Mouse (Mus musculus) ES-Bruce4 (cell line): ENCODE data around the gene Med16.

Experiments used
- CTCF ChIP-seq: IDR thresholded peaks from one replicate; pipeline ENCODE4 v1.8.1; 2011; ENCODE audit warnings: low read depth, low read length
- EP300 ChIP-seq: IDR thresholded peaks from 2 replicates; pipeline ENCODE4 v1.6.1; 2011; ENCODE audit warnings: low read depth, low read length; ENCODE audit not compliant: insufficient read depth
- POLR2A ChIP-seq: IDR thresholded peaks from one replicate; pipeline ENCODE4 v1.8.1; 2011; ENCODE audit warnings: low read length; ENCODE audit not compliant: insufficient read depth

DNA sequence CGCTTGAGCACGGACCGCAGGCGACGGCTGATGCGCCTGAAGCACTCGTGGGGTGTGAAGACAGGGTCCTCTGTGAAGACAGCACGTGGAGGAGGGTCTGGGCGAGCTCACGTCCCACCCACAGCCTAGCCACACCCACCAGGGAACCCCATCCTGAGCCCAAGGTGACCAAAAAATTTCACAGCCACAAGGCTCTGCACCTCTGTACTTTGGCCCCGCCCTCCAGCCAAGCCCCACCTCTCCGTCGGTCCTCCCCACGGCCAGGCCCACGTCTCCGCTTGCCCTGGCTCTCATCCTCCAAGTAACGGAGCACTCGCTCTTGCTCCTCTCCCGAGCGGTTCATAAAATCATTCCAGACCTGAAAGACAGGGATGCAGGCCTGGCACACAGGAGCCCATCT lies 3.7 kb upstream of the Med16 start:
- no peak for TF ChIP-seq CTCF
- TF ChIP-seq POLR2A = no peak
- TF ChIP-seq EP300 = no peak
